In genomic region chr11:97703039-97703826, GRCm38 (mm10) we compare ENCODE assay signal across 8 mouse cellular contexts. TPM values are rescaled to one million over a fixed set of nuclear protein-coding genes. Genes with fewer than 3 reads are reported as not detected.
DNase-seq lines count a peak whose midpoint lies in the region; ATAC-seq and TF ChIP-seq lines count a peak whose summit lies in the region.

TSS of gene Psmb3 (plus strand) at chr11:97703399.

- peaks cover 35% of the 10 kb centered on the region for H3K36me3 ChIP-seq in megakaryocyte, embryonic 14.5 days (replicated peaks; ENCODE audit: low read length)

- TF ChIP-seq POLR2A in cortical plate, adult 2 months (IDR thresholded peaks at IDR 0.05; ENCODE audit: extremely low read depth, insufficient read depth, low read length): peak; percentile 90

- no peaks in the 10 kb centered on the region for H3K9me3 ChIP-seq in megakaryocyte, embryonic 14.5 days

- DNase-seq in gastrocnemius, adult 8-10 months (ENCODE audit: low spot score in 2 of 2): peak; percentile 98 to 100
- peak; percentile 100 for DNase-seq in hindlimb bud, embryonic 11.5 days (ENCODE audit: extremely low spot score, low read depth, low spot score)
- DNase-seq in left cerebral cortex, adult 8-10 months (ENCODE audit: low spot score in 2 of 2): peak; percentile 99
- peak; percentile 100 for DNase-seq in right cerebral cortex, postnatal 10 days (ENCODE audit: low spot score in 2 of 2)
- peak; percentile 96 for DNase-seq in urinary bladder, postnatal 25 days (ENCODE audit: low spot score)

- H3K4me3 ChIP-seq in cortical plate, adult 2 months (ENCODE audit: insufficient read depth, low read length): peak within 1 kb of the TSS; percentile 57
- H3K4me3 ChIP-seq in megakaryocyte, embryonic 14.5 days (replicated peaks): peak within 1 kb of the TSS; percentile 100

- H3K27me3 ChIP-seq in megakaryocyte, embryonic 14.5 days (replicated peaks): peaks cover 3% of the 10 kb centered on the region

- ATAC-seq in activated CD4-positive, CD25-positive, alpha-beta regulatory T cell, adult 4 months: peak; percentile 88

- H3K4me1 ChIP-seq in cortical plate, adult 2 months (ENCODE audit: control insufficient read depth, insufficient read depth, low read length): peaks cover 4% of the 10 kb centered on the region; the same call in 1 of the 2 replicates
- H3K4me1 ChIP-seq in megakaryocyte, embryonic 14.5 days: peaks cover 71% of the 10 kb centered on the region

- TF ChIP-seq CTCF in cortical plate, adult 2 months (IDR thresholded peaks at IDR 0.05; ENCODE audit: extremely low read depth, insufficient read depth, low read length): no peak

- H3K27ac ChIP-seq in cortical plate, adult 2 months (ENCODE audit: insufficient read depth, low read length): no peak within 1 kb of the TSS

RNA-seq across cellular contexts. Expression of gene Psmb3, which starts in this region (rescaled TPM):
- 100 to 1,000 TPM; 422 to 486 TPM for polyA plus RNA-seq in activated CD4-positive, CD25-positive, alpha-beta regulatory T cell, adult 4 months (2017; shearing (Covaris generic))
- polyA plus RNA-seq in cortical plate, adult 2 months (2012; rRNA removed): 249 and 256 TPM in 2 replicates
- total RNA-seq in gastrocnemius, adult 8-10 months (2022): 100 to 1,000 TPM; 164 to 175 (median 171) TPM
- total RNA-seq in left cerebral cortex, adult 8-10 months (2022): 100 to 1,000 TPM; 117 to 140 (median 132) TPM
- 44.4 and 47.3 TPM in 2 replicates for polyA plus RNA-seq in megakaryocyte, embryonic 14.5 days (2012; ENCODE audit: insufficient read depth, low replicate concordance)
